ENCODE assay signal across 27 mouse cellular contexts in the genomic region with DNA sequence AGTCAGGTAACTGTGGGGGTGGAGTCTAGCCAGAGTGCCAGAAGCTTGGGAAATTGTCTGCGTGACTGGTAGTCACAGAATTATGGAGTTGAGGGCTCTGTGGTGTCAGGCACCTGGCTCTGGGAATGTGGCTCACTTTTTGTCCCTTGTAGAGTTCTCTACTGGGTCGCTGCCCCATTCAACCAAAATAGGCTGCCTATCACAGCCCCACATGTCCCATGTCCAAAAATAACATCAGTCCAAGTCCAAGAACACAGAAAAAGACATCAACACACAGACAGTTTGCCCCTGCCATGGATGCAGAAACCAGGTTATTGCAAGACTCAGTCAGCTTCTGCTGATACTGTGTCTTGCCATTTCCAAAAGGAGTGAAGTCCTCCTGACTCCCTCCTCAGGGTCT. TPM values are rescaled to one million over a fixed set of nuclear protein-coding genes. Genes with fewer than 3 reads are reported as not detected.
DNase-seq lines count a peak whose midpoint lies in the region; ATAC-seq and TF ChIP-seq lines count a peak whose summit lies in the region.
"Had no signal": no experiment of that assay in that cellular context is flagged by ENCODE, and none has a peak within 500 bp of the region (broad histone marks: within the 10 kb centered on the region; RNA-seq: fewer than 3 reads in every experiment).

No protein-coding gene starts in this region.

- 0 out of 2 replicates have a peak, but pooled peaks cover 8% of the 10 kb centered on the region for H3K4me1 ChIP-seq in heart, postnatal 0 days (ENCODE audit: control insufficient read depth, insufficient read depth)
- H3K4me1 ChIP-seq: embryonic facial prominence, embryonic 12.5 days; hindbrain, embryonic 13.5 days; limb, embryonic 12.5 days; liver, embryonic 15.5 days; midbrain, embryonic 10.5 days; midbrain, embryonic 15.5 days had no signal

- peak; percentile 94 for DNase-seq in heart, adult 11 months
- no peak for DNase-seq in heart, postnatal 25 days (ENCODE audit: low spot score)
- peak; percentile 31 to 32 for DNase-seq in heart, adult 9 months (ENCODE audit: low spot score in 2 of 2)
- DNase-seq in heart, postnatal 0 days (ENCODE audit: low spot score), result peak; percentile 36
- peak; percentile 44 for DNase-seq in skeletal muscle tissue, adult 2 months (ENCODE audit: low read depth, low spot score)
- no peak for DNase-seq in layer of hippocampus, postnatal 36 days
- DNase-seq: adrenal gland, postnatal 14 days; cerebellum, adult 11-12 months; cerebellum, adult 9-11 months; embryo, embryonic 11 days; gastrocnemius, postnatal 14 days; kidney, adult 11 months; kidney, postnatal 14 days; lung, embryonic 14.5 days; lung, postnatal 14 days; right cerebral cortex, postnatal 25 days; spleen, adult 18-20 months; thymus, postnatal 25 days had no signal

- no peak for TF ChIP-seq EP300 in heart, postnatal 0 days (IDR thresholded peaks at IDR 0.05; ENCODE audit: low read depth)

- H3K36me3 ChIP-seq in heart, postnatal 0 days (replicated peaks; ENCODE audit: control insufficient read depth, insufficient read depth, low read length), result no peaks in the 10 kb centered on the region
- H3K36me3 ChIP-seq: embryonic facial prominence, embryonic 12.5 days; hindbrain, embryonic 13.5 days; limb, embryonic 12.5 days; liver, embryonic 15.5 days; midbrain, embryonic 10.5 days; midbrain, embryonic 15.5 days had no signal

- H3K4me3 ChIP-seq in heart, postnatal 0 days (ENCODE audit: low read depth, low read length), result no peak overlapping the region
- H3K4me3 ChIP-seq: embryonic facial prominence, embryonic 12.5 days; hindbrain, embryonic 13.5 days; left cerebral cortex, adult 2 months; limb, embryonic 12.5 days; liver, embryonic 15.5 days; midbrain, embryonic 10.5 days; midbrain, embryonic 15.5 days had no signal

- H3K27ac ChIP-seq in heart, postnatal 0 days (ENCODE audit: low read depth), result peak overlapping the region; percentile 93
- H3K27ac ChIP-seq: embryonic facial prominence, embryonic 12.5 days; hindbrain, embryonic 13.5 days; left cerebral cortex, adult 2 months; limb, embryonic 12.5 days; liver, embryonic 15.5 days; midbrain, embryonic 10.5 days; midbrain, embryonic 15.5 days had no signal

- no peak for TF ChIP-seq CTCF in heart, postnatal 0 days (IDR thresholded peaks at IDR 0.05; ENCODE audit: low read depth)

- H3K9ac ChIP-seq in heart, postnatal 0 days (replicated peaks; ENCODE audit: low read depth, low read length), result 0 out of 2 replicates have a peak overlapping the region, but pooled peaks have one; percentile 21
- H3K9ac ChIP-seq: embryonic facial prominence, embryonic 12.5 days; hindbrain, embryonic 13.5 days; limb, embryonic 12.5 days; liver, embryonic 15.5 days; lung, embryonic 14.5 days; midbrain, embryonic 15.5 days had no signal

- ATAC-seq in heart, postnatal 0 days (ENCODE audit: insufficient read depth, low read depth), result peak; percentile 76
- ATAC-seq in megakaryocyte-erythroid progenitor cell, adult 5-6 weeks (replicated peaks; ENCODE audit: low FRiP score, low TSS enrichment, poor library complexity, severe bottlenecking), result no peak
- ATAC-seq: forebrain, embryonic 14.5 days; midbrain, embryonic 15.5 days had no signal

- no peaks in the 10 kb centered on the region for H3K9me3 ChIP-seq in heart, postnatal 0 days (replicated peaks; ENCODE audit: control insufficient read depth, low read length)
- H3K9me3 ChIP-seq: embryonic facial prominence, embryonic 12.5 days; hindbrain, embryonic 13.5 days; limb, embryonic 12.5 days; liver, embryonic 15.5 days; midbrain, embryonic 10.5 days; midbrain, embryonic 15.5 days had no signal

- peak overlapping the region; percentile 46 for H3K4me2 ChIP-seq in heart, postnatal 0 days (ENCODE audit: low read depth, low read length)
- H3K4me2 ChIP-seq: embryonic facial prominence, embryonic 12.5 days; hindbrain, embryonic 13.5 days; limb, embryonic 12.5 days; liver, embryonic 15.5 days; lung, embryonic 14.5 days; midbrain, embryonic 15.5 days had no signal

- intact Hi-C loops in heart, postnatal 25 days (cut with DNase I), result no loop called here

- no peaks in the 10 kb centered on the region for H3K27me3 ChIP-seq in heart, postnatal 0 days (ENCODE audit: control insufficient read depth, insufficient read depth, low read length)
- H3K27me3 ChIP-seq: embryonic facial prominence, embryonic 12.5 days; hindbrain, embryonic 13.5 days; limb, embryonic 12.5 days; liver, embryonic 15.5 days; midbrain, embryonic 15.5 days had no signal

- WGBS in heart, postnatal 0 days, result 36% methylated on average over 2 of the region's 2 CpGs

RNA-seq across cellular contexts. Expression of a gene that starts 33.5 kb away (rescaled TPM):
- 100 to 1,000 TPM; 220 to 258 TPM for total RNA-seq in heart, postnatal 25 days (2021)
- 72.3 and 104 TPM in 2 replicates for total RNA-seq in heart, postnatal 0 days (2014; rRNA removed; ENCODE audit: low replicate concordance)
- 150 and 161 TPM in 2 replicates for polyA plus RNA-seq in heart, postnatal 0 days (2015; fragmentation: Nextera tagmentation; extraction: Ambion mirVana)
- 100 to 1,000 TPM; 184 to 213 TPM for total RNA-seq in layer of hippocampus, postnatal 36 days (2021)
- 100 and 115 TPM in 2 replicates for total RNA-seq in megakaryocyte-erythroid progenitor cell, adult 5-6 weeks (2014; fragmentation: Nextera tagmentation)
- total RNA-seq in megakaryocyte-erythroid progenitor cell, adult 5-6 weeks (2017), result 139 and 165 TPM in 2 replicates

Comparison
In these comparisons a context has a peak if more than half of its experiments do, and no peak if none do; other contexts are left out.
1. DNase-seq: peak in heart, adult 11 months (single experiment), heart, adult 9 months (2 of 2), heart, postnatal 0 days (single experiment) and skeletal muscle tissue, adult 2 months (single experiment); none in heart, postnatal 25 days (single experiment) and layer of hippocampus, postnatal 36 days (0 of 2).